Mouse (Mus musculus): ENCODE measurements at regions not wholly inside any gene's neighbourhood (a gene's known extent, or its start where the extent isn't known, plus 50 kb on each side); places are given as distances from the start of the nearest gene placed in this dataset.

- TF ChIP-seq POLR2AphosphoS2 (IDR thresholded peaks at IDR 0.05; ENCODE audit: low read length) (no peak), GABPA (IDR thresholded peaks at IDR 0.05; ENCODE audit: low read depth, low read length) (no peak), CHD1 (IDR thresholded peaks at IDR 0.05; ENCODE audit: low read depth, low read length) (no peak), ZNF384 (IDR thresholded peaks at IDR 0.05; ENCODE audit: low read depth, low read length) (no peak), RAD21 (IDR thresholded peaks at IDR 0.05; ENCODE audit: low read depth, low read length) (no peak), NELFE (IDR thresholded peaks at IDR 0.05; ENCODE audit: low read depth, low read length) (no peak), ZKSCAN1 (IDR thresholded peaks at IDR 0.05; ENCODE audit: low read depth, low read length) (no peak), MAX (IDR thresholded peaks at IDR 0.05; ENCODE audit: low read length) (no peak), HCFC1 (IDR thresholded peaks at IDR 0.05; ENCODE audit: low read depth, low read length) (no peak), MEF2A (IDR thresholded peaks at IDR 0.05; ENCODE audit: extremely low read depth, insufficient replicate concordance, low read depth, low read length, poor library complexity, severe bottlenecking) (no peak), GATA1 (IDR thresholded peaks at IDR 0.05; ENCODE audit: low read depth, low read length) (no peak), MAZ (IDR thresholded peaks at IDR 0.05; ENCODE audit: low read depth, low read length) (no peak), USF1 (IDR thresholded peaks at IDR 0.05; ENCODE audit: low read depth, low read length) (no peak)
- no peaks in the 10 kb centered on the region for H3K36me3 ChIP-seq (ENCODE audit: control insufficient read depth in 1 of 2, insufficient read depth in 2 of 2, low read length in 2 of 2)
- H3K27me3 ChIP-seq (ENCODE audit: control insufficient read depth in 1 of 2, insufficient read depth in 2 of 2, low read length in 2 of 2): no peaks in the 10 kb centered on the region
- H3K9me3 ChIP-seq (replicated peaks; ENCODE audit: insufficient read depth, low read length): no peaks in the 10 kb centered on the region
- H3K27ac ChIP-seq (ENCODE audit: control insufficient read depth, low read depth, low read length): no peak overlapping the region
- no peak overlapping the region for H3K4me3 ChIP-seq (ENCODE audit: control insufficient read depth in 1 of 2, insufficient read depth in 1 of 2, low read depth in 2 of 2, low read length in 2 of 2)
- H3K4me1 ChIP-seq (ENCODE audit: control insufficient read depth in 1 of 2, insufficient read depth in 2 of 2, low read length in 2 of 2): no peaks in the 10 kb centered on the region
- H3K9ac ChIP-seq (ENCODE audit: control insufficient read depth, low read depth, low read length, poor library complexity, severe bottlenecking): no peak overlapping the region
- H3K79me2 ChIP-seq (ENCODE audit: control insufficient read depth, insufficient read depth, low read length, poor library complexity): no peaks in the 10 kb centered on the region
- DNase-seq (ENCODE audit: low read depth, low spot score): no peak
Observed at GRCm38 (mm10) chr6:6414654-6415610, 163.5 kb downstream of the Sem1 start.

GRCm38 (mm10) chr6:6397997-6398396 lies 180.5 kb downstream of the Sem1 start:
- H3K27me3 ChIP-seq (ENCODE audit: control insufficient read depth in 1 of 2, insufficient read depth in 2 of 2, low read length in 2 of 2): no peaks in the 10 kb centered on the region
- no peak overlapping the region for H3K9ac ChIP-seq (ENCODE audit: control insufficient read depth, low read depth, low read length, poor library complexity, severe bottlenecking)
- no peaks in the 10 kb centered on the region for H3K9me3 ChIP-seq (replicated peaks; ENCODE audit: insufficient read depth, low read length)
- H3K27ac ChIP-seq (ENCODE audit: control insufficient read depth, low read depth, low read length): no peak overlapping the region
- H3K36me3 ChIP-seq (ENCODE audit: control insufficient read depth in 1 of 2, insufficient read depth in 2 of 2, low read length in 2 of 2): no peaks in the 10 kb centered on the region
- no peak overlapping the region for H3K4me3 ChIP-seq (ENCODE audit: control insufficient read depth in 1 of 2, insufficient read depth in 1 of 2, low read depth in 2 of 2, low read length in 2 of 2)
- TF ChIP-seq NELFE (IDR thresholded peaks at IDR 0.05; ENCODE audit: low read depth, low read length): no peak
- no peak for TF ChIP-seq MAZ (IDR thresholded peaks at IDR 0.05; ENCODE audit: low read depth, low read length)
- DNase-seq (ENCODE audit: low read depth, low spot score): no peak
- no peaks in the 10 kb centered on the region for H3K79me2 ChIP-seq (ENCODE audit: control insufficient read depth, insufficient read depth, low read length, poor library complexity)
- no peaks in the 10 kb centered on the region for H3K4me1 ChIP-seq (ENCODE audit: control insufficient read depth in 1 of 2, insufficient read depth in 2 of 2, low read length in 2 of 2)

Measured in MEL (cell line).